Mouse (Mus musculus) MEL (cell line): ENCODE measurements around the gene Nr3c2. TPM values are rescaled to one million over a fixed set of nuclear protein-coding genes. Genes with fewer than 3 reads are reported as not detected.

Experiments used
- DNase-seq: peaks from one replicate; pipeline ENCODE4 v3.0.0; 2011; ENCODE audit warnings: low read depth, low spot score
- H3K27ac ChIP-seq: 2 replicates; pipeline ENCODE4 v1.5.1; 2012; ENCODE audit warnings: low read depth, mild to moderate bottlenecking, control low read depth, low read length, moderate library complexity; ENCODE audit not compliant: control insufficient read depth
- H3K27me3 ChIP-seq, 2 experiments: fragments of 150-350 bp in 1 of 2; sonication (generic) in 1 of 2; 2 replicates each; pipeline ENCODE4 v1.6.1; 2012; ENCODE audit warnings: low read length in 2 of 2, mild to moderate bottlenecking in 2 of 2, improper control_type of control experiment in 1 of 2, moderate library complexity in 1 of 2; ENCODE audit not compliant: insufficient read depth in 2 of 2, control insufficient read depth in 1 of 2
- H3K36me3 ChIP-seq, 2 experiments: 2 replicates each; pipeline ENCODE4 v1.6.1; 2012 to 2014; ENCODE audit warnings: low read length in 2 of 2, improper control_type of control experiment in 1 of 2, inconsistent platforms in 1 of 2, mild to moderate bottlenecking in 1 of 2; ENCODE audit not compliant: insufficient read depth in 2 of 2, control insufficient read depth in 1 of 2
- H3K4me1 ChIP-seq, 2 experiments: fragments of 150-350 bp in 1 of 2; sonication (generic) in 1 of 2; 2 replicates each; pipeline ENCODE4 v1.6.1; 2012; ENCODE audit warnings: low read length in 2 of 2, improper control_type of control experiment in 1 of 2, mild to moderate bottlenecking in 1 of 2; ENCODE audit not compliant: insufficient read depth in 2 of 2, control insufficient read depth in 1 of 2
- H3K4me3 ChIP-seq, 2 experiments: fragments of 150-350 bp in 1 of 2; sonication (generic) in 1 of 2; 2 replicates each; pipeline ENCODE4 v1.5.1; 2012; ENCODE audit warnings: low read depth in 2 of 2, low read length in 2 of 2, mild to moderate bottlenecking in 2 of 2, moderate library complexity in 2 of 2, control low read depth in 1 of 2, improper control_type of control experiment in 1 of 2; ENCODE audit not compliant: control insufficient read depth in 1 of 2, insufficient read depth in 1 of 2
- H3K79me2 ChIP-seq: 2 replicates; pipeline ENCODE4 v1.6.1; 2012; ENCODE audit warnings: mild to moderate bottlenecking, low read length, moderate library complexity; ENCODE audit not compliant: control insufficient read depth, poor library complexity, insufficient read depth
- H3K9ac ChIP-seq: 2 replicates; pipeline ENCODE4 v1.6.1; 2012; ENCODE audit warnings: low read depth, mild to moderate bottlenecking, control low read depth, low read length, moderate library complexity; ENCODE audit not compliant: control insufficient read depth, poor library complexity, severe bottlenecking
- H3K9me3 ChIP-seq: fragments of 150-350 bp; sonication (generic); replicated peaks from 2 replicates; pipeline ENCODE4 v1.6.1; 2012; ENCODE audit warnings: mild to moderate bottlenecking, low read length, improper control_type of control experiment, moderate library complexity; ENCODE audit not compliant: insufficient read depth
- BHLHE40 ChIP-seq: IDR thresholded peaks from 2 replicates; pipeline ENCODE4 v1.6.1; 2012; ENCODE audit warnings: low read depth, mild to moderate bottlenecking, inconsistent platforms, low read length, improper control_type of control experiment, borderline replicate concordance
- CHD1 ChIP-seq: IDR thresholded peaks from 2 replicates; pipeline ENCODE4 v1.6.1; 2012; ENCODE audit warnings: low read depth, mild to moderate bottlenecking, inconsistent platforms, low read length, improper control_type of control experiment
- CHD2 ChIP-seq: IDR thresholded peaks from 2 replicates; pipeline ENCODE4 v1.6.1; 2011; ENCODE audit warnings: low read length, improper control_type of control experiment
- CTCF ChIP-seq, 3 experiments: IDR thresholded peaks in 2 of 3; conservative IDR thresholded peaks in 1 of 3; 2 replicates each; pipeline ENCODE4 v1.5.1; 2011 to 2012; ENCODE audit warnings: low read length in 3 of 3, low read depth in 2 of 3, mild to moderate bottlenecking in 2 of 3, improper control_type of control experiment in 1 of 3, inconsistent platforms in 1 of 3, mixed read lengths in 1 of 3, moderate library complexity in 1 of 3; ENCODE audit not compliant: control insufficient read depth in 1 of 3, insufficient read depth in 1 of 3, poor library complexity in 1 of 3, severe bottlenecking in 1 of 3
- E2F4 ChIP-seq: IDR thresholded peaks from 2 replicates; pipeline ENCODE4 v1.6.1; 2011; ENCODE audit warnings: low read depth, low read length, improper control_type of control experiment, borderline replicate concordance
- ELF1 ChIP-seq: IDR thresholded peaks from 2 replicates; pipeline ENCODE4 v1.6.1; 2014; ENCODE audit warnings: low read depth, mild to moderate bottlenecking, inconsistent platforms, low read length, improper control_type of control experiment, moderate library complexity
- EP300 ChIP-seq, 2 experiments: IDR thresholded peaks; 2 replicates each; pipeline ENCODE4 v1.6.1; 2011; ENCODE audit warnings: improper control_type of control experiment in 2 of 2, low read length in 2 of 2, low read depth in 1 of 2, mild to moderate bottlenecking in 1 of 2
- ETS1 ChIP-seq: IDR thresholded peaks from 2 replicates; pipeline ENCODE4 v1.6.1; 2012; ENCODE audit warnings: low read depth, mild to moderate bottlenecking, inconsistent platforms, low read length, improper control_type of control experiment, moderate library complexity
- GABPA ChIP-seq: IDR thresholded peaks from 2 replicates; pipeline ENCODE4 v1.6.1; 2012; ENCODE audit warnings: low read depth, mild to moderate bottlenecking, inconsistent platforms, low read length, improper control_type of control experiment, moderate library complexity
- GATA1 ChIP-seq: IDR thresholded peaks from 2 replicates; pipeline ENCODE4 v1.6.1; 2011; ENCODE audit warnings: low read depth, low read length, improper control_type of control experiment
- HCFC1 ChIP-seq: IDR thresholded peaks from 2 replicates; pipeline ENCODE4 v1.6.1; 2012; ENCODE audit warnings: low read depth, mild to moderate bottlenecking, inconsistent platforms, low read length, improper control_type of control experiment, moderate library complexity
- JUND ChIP-seq: IDR thresholded peaks from 2 replicates; pipeline ENCODE4 v1.6.1; 2011; ENCODE audit warnings: low read depth, mild to moderate bottlenecking, improper control_type of control experiment, low read length
- KAT2A ChIP-seq: conservative IDR thresholded peaks from 2 replicates; pipeline ENCODE4 v1.6.1; 2012; ENCODE audit warnings: low read depth, low read length, improper control_type of control experiment, inconsistent platforms
- MAFK ChIP-seq: IDR thresholded peaks from 2 replicates; pipeline ENCODE4 v1.6.1; 2011; ENCODE audit warnings: low read depth, mild to moderate bottlenecking, low read length, improper control_type of control experiment, borderline replicate concordance
- MAX ChIP-seq: IDR thresholded peaks from 2 replicates; pipeline ENCODE4 v1.6.1; 2011; ENCODE audit warnings: low read length, improper control_type of control experiment
- MAZ ChIP-seq: IDR thresholded peaks from 2 replicates; pipeline ENCODE4 v1.6.1; 2012; ENCODE audit warnings: low read depth, mild to moderate bottlenecking, inconsistent platforms, low read length, improper control_type of control experiment
- NRF1 ChIP-seq: IDR thresholded peaks from 2 replicates; pipeline ENCODE4 v1.6.1; 2014; ENCODE audit warnings: low read depth, mild to moderate bottlenecking, inconsistent platforms, low read length, improper control_type of control experiment, moderate library complexity; ENCODE audit not compliant: poor library complexity, insufficient read depth, severe bottlenecking
- POLR2A ChIP-seq, 2 experiments: IDR thresholded peaks; 2 replicates each; pipeline ENCODE4 v1.6.1; 2011 to 2012; ENCODE audit warnings: low read length in 2 of 2, mild to moderate bottlenecking in 2 of 2, control low read depth in 1 of 2, improper control_type of control experiment in 1 of 2, low read depth in 1 of 2, moderate library complexity in 1 of 2; ENCODE audit not compliant: control insufficient read depth in 1 of 2, insufficient read depth in 1 of 2, poor library complexity in 1 of 2
- POLR2AphosphoS5 ChIP-seq: IDR thresholded peaks from 2 replicates; pipeline ENCODE4 v1.6.1; 2012; ENCODE audit warnings: low read depth, borderline replicate concordance, mild to moderate bottlenecking, inconsistent platforms, low read length, moderate library complexity, mixed read lengths
- RAD21 ChIP-seq: IDR thresholded peaks from 2 replicates; pipeline ENCODE4 v1.6.1; 2011; ENCODE audit warnings: mild to moderate bottlenecking, low read depth, low read length, improper control_type of control experiment
- RCOR1 ChIP-seq: IDR thresholded peaks from 2 replicates; pipeline ENCODE4 v1.6.1; 2012; ENCODE audit warnings: low read depth, mild to moderate bottlenecking, inconsistent platforms, low read length, improper control_type of control experiment
- SMC3 ChIP-seq: IDR thresholded peaks from 2 replicates; pipeline ENCODE4 v1.6.1; 2011; ENCODE audit warnings: low read depth, low read length, improper control_type of control experiment
- TAL1 ChIP-seq: IDR thresholded peaks from 2 replicates; pipeline ENCODE4 v1.6.1; 2012; ENCODE audit warnings: mild to moderate bottlenecking, inconsistent platforms, low read length, moderate library complexity, mixed read lengths
- TBP ChIP-seq: IDR thresholded peaks from 2 replicates; pipeline ENCODE4 v1.8.0; 2011; ENCODE audit warnings: low read depth, low read length, improper control_type of control experiment
- USF1 ChIP-seq: IDR thresholded peaks from 2 replicates; pipeline ENCODE4 v1.6.1; 2014; ENCODE audit warnings: low read depth, mild to moderate bottlenecking, inconsistent platforms, low read length, improper control_type of control experiment, moderate library complexity
- ZC3H11A ChIP-seq: IDR thresholded peaks from 2 replicates; pipeline ENCODE4 v1.6.1; 2012; ENCODE audit warnings: low read depth, mild to moderate bottlenecking, inconsistent platforms, low read length, improper control_type of control experiment
- ZMIZ1 ChIP-seq: IDR thresholded peaks from 2 replicates; pipeline ENCODE4 v1.6.1; 2012; ENCODE audit warnings: low read depth, mild to moderate bottlenecking, inconsistent platforms, low read length, improper control_type of control experiment, moderate library complexity
- ZNF384 ChIP-seq: IDR thresholded peaks from 2 replicates; pipeline ENCODE4 v1.6.1; 2012; ENCODE audit warnings: low read depth, mild to moderate bottlenecking, inconsistent platforms, low read length, improper control_type of control experiment
- polyA plus RNA-seq, 2 experiments: library from polyadenylated mRNA; stranded (reverse) in 1 of 2; unstranded in 1 of 2; fragments of >175 nt in 1 of 2; fragments of >200 nt in 1 of 2; gene quantifications; 2 replicates each; pipeline versions ENCODE4 v1.2.1 to v1.2.4; 2012; ENCODE audit warnings: low replicate concordance in 2 of 2, low read depth in 1 of 2; ENCODE audit not compliant: insufficient read length in 2 of 2, insufficient read depth in 1 of 2, missing spikeins in 1 of 2
- total RNA-seq: library from RNA; depleted of rRNA; stranded (reverse); fragments of 300-350 nt; gene quantifications from 2 replicates; pipeline ENCODE4 v1.2.3, GENCODE M21; 2012

Nr3c2 gene
- total and polyA plus RNA-seq, 3 experiments, result 1.0 to 1.5 TPM; not detected in 1

DNA sequence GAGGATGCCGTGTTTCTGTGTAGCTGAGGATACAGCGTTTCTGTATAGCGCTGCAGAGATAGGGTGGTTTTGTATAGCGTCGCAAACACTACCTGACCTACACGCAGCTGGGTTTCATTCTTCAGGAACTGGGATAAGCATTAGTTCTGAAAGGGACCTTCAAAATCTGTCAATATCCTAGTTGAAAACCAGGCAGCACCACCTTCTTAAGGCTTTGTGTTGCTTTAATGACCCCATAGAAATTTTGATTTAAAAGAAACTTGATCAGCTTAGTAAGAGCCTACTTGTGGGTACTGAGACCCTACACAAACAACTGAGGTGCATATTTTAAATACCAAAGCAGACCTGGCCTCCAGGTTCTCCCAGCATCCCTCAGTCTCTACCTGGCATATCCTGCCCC is 372.9 kb downstream of the Nr3c2 start:
- Histone ChIP-seq H3K79me2 (no peaks in the 10 kb centered on the region), H3K9ac (no peak overlapping the region), H3K4me1 (no peaks in the 10 kb centered on the region), H3K27me3 (no peaks in the 10 kb centered on the region), H3K36me3 (no peaks in the 10 kb centered on the region; a peak in 1 of 4 replicates)
- no peak for DNase-seq
- TF ChIP-seq RCOR1, result no peak
- TF ChIP-seq ZNF384, result no peak
- no peak for TF ChIP-seq TAL1
- no peak for TF ChIP-seq CHD1
- no peak for TF ChIP-seq GABPA
- TF ChIP-seq ETS1, result no peak
- TF ChIP-seq, all 39 proteins: peak for 0
- Histone ChIP-seq H3K4me3 (no peak overlapping the region), H3K9me3 (no peaks in the 10 kb centered on the region), H3K27ac (no peak overlapping the region)

GRCm38 (mm10) chr8:77275571-77275970 is 376.3 kb downstream of the Nr3c2 start:
- Histone ChIP-seq H3K9ac (no peak overlapping the region), H3K36me3 (no peaks in the 10 kb centered on the region), H3K9me3 (no peaks in the 10 kb centered on the region), H3K4me1 (no peaks in the 10 kb centered on the region), H3K27me3 (no peaks in the 10 kb centered on the region), H3K27ac (no peak overlapping the region), H3K79me2 (no peaks in the 10 kb centered on the region), H3K4me3 (no peak overlapping the region)
- DNase-seq, result no peak
- TF ChIP-seq ETS1 (no peak), TBP (no peak), POLR2AphosphoS5 (no peak), POLR2A (IDR thresholded peaks at IDR 0.05; ENCODE audit: control insufficient read depth in 1 of 2, insufficient read depth in 1 of 2, low read depth in 1 of 2, low read length in 2 of 2, poor library complexity in 1 of 2) (no peak), MAFK (no peak), KAT2A (no peak), RCOR1 (no peak), ZNF384 (no peak), ELF1 (no peak)

DNA sequence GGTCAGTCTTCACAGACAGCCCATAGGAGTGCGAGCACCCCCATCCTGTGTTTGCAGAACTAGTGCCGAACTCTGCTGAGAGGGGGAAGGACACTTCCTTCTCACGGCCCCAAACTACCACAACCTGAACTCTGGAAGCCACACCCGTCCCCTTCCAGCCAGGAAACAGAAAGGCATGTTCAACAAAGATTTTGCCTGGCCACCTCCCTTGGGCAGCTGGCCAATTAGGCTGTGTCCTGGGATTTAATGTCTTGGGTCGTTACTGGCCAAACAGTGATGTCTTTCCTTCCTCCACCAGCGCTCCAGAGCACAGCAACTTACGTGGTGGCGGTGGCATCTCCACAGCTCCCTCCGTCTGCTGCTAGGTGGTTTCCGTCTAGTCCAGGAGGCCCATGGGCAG is 377.6 kb downstream of the Nr3c2 start:
- no peak for DNase-seq
- TF ChIP-seq MAX (no peak), BHLHE40 (no peak), EP300 (IDR thresholded peaks at IDR 0.05; ENCODE audit: low read depth in 1 of 2, low read length in 2 of 2) (no peak), CHD2 (no peak), POLR2AphosphoS5 (no peak), ETS1 (no peak), HCFC1 (no peak), GATA1 (no peak), USF1 (no peak), ZMIZ1 (no peak), GABPA (no peak), E2F4 (no peak), ZC3H11A (no peak), RAD21 (no peak), NRF1 (no peak), CTCF (IDR thresholded peaks at IDR 0.05 in 2 of 3, conservative IDR thresholded peaks at IDR 0.05 in 1 of 3; ENCODE audit: control insufficient read depth in 1 of 3, insufficient read depth in 1 of 3, low read depth in 2 of 3, low read length in 3 of 3, poor library complexity in 1 of 3, severe bottlenecking in 1 of 3) (no peak), JUND (no peak), SMC3 (no peak), MAZ (no peak), RCOR1 (no peak)
- TF ChIP-seq, all 39 proteins: peak for 0
- Histone ChIP-seq H3K27ac (no peak overlapping the region), H3K4me3 (no peak overlapping the region), H3K9ac (no peak overlapping the region), H3K27me3 (no peaks in the 10 kb centered on the region), H3K79me2 (no peaks in the 10 kb centered on the region), H3K4me1 (no peaks in the 10 kb centered on the region), H3K36me3 (no peaks in the 10 kb centered on the region), H3K9me3 (no peaks in the 10 kb centered on the region)
